Mouse (Mus musculus) midbrain, embryonic 13.5 days (tissue): ENCODE measurements around the gene Tpra1. TPM values are rescaled to one million over a fixed set of nuclear protein-coding genes. Genes with fewer than 3 reads are reported as not detected.

Experiments used
- ATAC-seq: fragments of 200-750 bp; cut with Nextera tagmentation; 2 replicates; pipeline ENCODE4 v1.8.0; 2017; ENCODE audit warnings: mild to moderate bottlenecking, moderate TSS enrichment, moderate library complexity
- H3K27ac ChIP-seq: fragments of 300-500 bp; sonication (generic); 2 replicates; pipeline ENCODE4 v1.5.1; 2015; ENCODE audit warnings: inconsistent platforms, mild to moderate bottlenecking, moderate library complexity
- H3K27me3 ChIP-seq: fragments of 300-500 bp; sonication (generic); 2 replicates; pipeline ENCODE4 v1.6.1; 2015; ENCODE audit warnings: mild to moderate bottlenecking, inconsistent platforms
- H3K36me3 ChIP-seq: fragments of 300-500 bp; sonication (generic); 2 replicates; pipeline ENCODE4 v1.6.1; 2015; ENCODE audit warnings: mild to moderate bottlenecking, inconsistent platforms
- H3K4me1 ChIP-seq: fragments of 300-500 bp; sonication (generic); replicated peaks from 2 replicates; pipeline ENCODE4 v1.6.1; 2015; ENCODE audit warnings: inconsistent platforms
- H3K4me2 ChIP-seq: fragments of 300-500 bp; sonication (generic); replicated peaks from 2 replicates; pipeline ENCODE4 v1.6.1; 2015; ENCODE audit warnings: moderate library complexity, mild to moderate bottlenecking, inconsistent platforms
- H3K4me3 ChIP-seq: fragments of 300-500 bp; sonication (generic); replicated peaks from 2 replicates; pipeline ENCODE4 v1.5.1; 2015; ENCODE audit warnings: mild to moderate bottlenecking, inconsistent platforms
- H3K9ac ChIP-seq: fragments of 300-500 bp; sonication (generic); replicated peaks from 2 replicates; pipeline ENCODE4 v1.6.1; 2015; ENCODE audit warnings: mild to moderate bottlenecking, inconsistent platforms
- H3K9me3 ChIP-seq: fragments of 300-500 bp; sonication (generic); 2 replicates; pipeline ENCODE4 v1.6.1; 2016; ENCODE audit warnings: mild to moderate bottlenecking, inconsistent platforms
- WGBS: fragments of 180-500 bp; shearing (Covaris S2); methylation state at CpG from one replicate; pipeline ENCODE4 v1.1.7; 2015; 5-methylcytosine and 5-hydroxymethylcytosine counted together
- polyA plus RNA-seq: library from polyadenylated mRNA; unstranded; fragments of >200 nt; fragmentation: Nextera tagmentation; extraction: Ambion mirVana; gene quantifications from 2 replicates; pipeline ENCODE4 v1.2.1, GENCODE M21; 2015

Gene Tpra1
- polyA plus RNA-seq, 1 experiment from 2014 or later, result 70.2 TPM

DNA sequence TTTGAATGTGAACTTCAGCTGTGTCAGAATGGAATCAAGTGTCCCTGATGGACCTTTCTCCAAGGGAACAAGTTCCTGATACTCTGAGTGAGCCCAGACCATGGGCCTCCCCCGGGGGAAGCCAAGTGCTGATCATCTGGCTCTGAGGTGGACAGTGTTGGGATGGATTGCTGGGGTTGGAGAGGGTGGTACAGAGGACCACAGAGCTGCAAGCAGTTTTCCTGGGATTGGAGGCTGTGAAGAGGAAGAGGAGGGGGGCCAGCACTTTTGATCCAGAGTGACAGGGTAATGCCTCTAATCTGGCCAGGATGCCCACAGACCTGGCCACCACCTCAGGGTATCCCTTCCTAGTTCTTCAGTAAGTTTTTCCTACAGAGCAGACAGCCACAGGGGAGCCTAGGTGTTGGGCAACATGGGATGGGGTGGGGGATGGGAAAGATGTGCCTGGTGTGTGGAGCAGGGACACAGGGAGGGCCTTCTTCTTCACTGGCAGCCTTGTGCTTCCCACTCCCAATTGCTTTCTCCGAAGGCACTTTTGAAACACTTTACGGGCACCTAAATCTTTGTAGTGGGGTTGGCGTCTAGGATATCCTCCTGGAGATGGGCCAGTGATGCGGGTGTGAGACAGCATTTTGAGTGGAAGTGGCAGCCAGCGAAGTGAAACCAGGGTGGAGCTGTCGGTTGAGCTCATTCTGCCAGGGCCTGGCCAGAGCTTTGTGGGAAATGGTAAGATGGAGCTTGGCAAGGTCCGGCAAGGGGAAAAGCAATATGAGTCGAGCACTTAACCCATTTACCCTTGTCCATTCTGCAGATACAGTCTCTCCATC lies 38.3 kb downstream of the Tpra1 start:
- Histone ChIP-seq H3K4me1 (peaks cover 93% of the 10 kb centered on the region), H3K9ac (no peak overlapping the region), H3K9me3 (no peaks in the 10 kb centered on the region), H3K27ac (peak overlapping the region; percentile 90), H3K36me3 (no peaks in the 10 kb centered on the region), H3K4me2 (no peak overlapping the region), H3K27me3 (peaks cover 12% of the 10 kb centered on the region), H3K4me3 (no peak overlapping the region)
- no peak for ATAC-seq
- WGBS, result 72% methylated on average over 9 of the region's 9 CpGs

DNA sequence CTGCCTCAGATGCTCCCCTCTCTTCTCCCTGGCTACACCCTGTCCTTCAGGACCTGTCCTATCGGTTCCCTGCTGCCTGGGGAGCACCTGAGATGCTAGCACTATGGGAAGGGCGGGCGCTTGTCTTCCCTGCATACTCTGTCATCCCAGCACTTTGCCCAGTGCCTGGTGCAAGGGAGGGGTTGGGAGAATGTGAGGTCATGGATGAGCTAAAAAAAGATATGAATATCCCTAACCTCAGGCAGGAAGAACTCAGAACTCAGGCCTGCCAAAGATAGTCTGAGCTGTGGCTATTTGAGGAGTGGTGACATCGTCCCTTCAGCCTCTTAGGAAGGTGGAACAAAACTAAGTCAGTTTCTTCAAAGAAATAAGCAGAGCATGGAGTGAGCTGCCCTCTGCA lies 39.6 kb downstream of the Tpra1 start:
- H3K27ac ChIP-seq, result peak overlapping the region; percentile 90
- ATAC-seq, result no peak
- H3K4me1 ChIP-seq, result peaks cover 86% of the 10 kb centered on the region
- H3K4me3 ChIP-seq, result no peak overlapping the region
- no peak overlapping the region; the same call in 1 of the 2 replicates for H3K9ac ChIP-seq
- no peaks in the 10 kb centered on the region for H3K36me3 ChIP-seq
- peaks cover 9% of the 10 kb centered on the region; the same call in 1 of the 2 replicates for H3K27me3 ChIP-seq
- peak overlapping the region; percentile 40; the same call in 1 of the 2 replicates for H3K4me2 ChIP-seq
- no peaks in the 10 kb centered on the region for H3K9me3 ChIP-seq
- WGBS, result 58% methylated on average over 4 of the region's 4 CpGs

DNA sequence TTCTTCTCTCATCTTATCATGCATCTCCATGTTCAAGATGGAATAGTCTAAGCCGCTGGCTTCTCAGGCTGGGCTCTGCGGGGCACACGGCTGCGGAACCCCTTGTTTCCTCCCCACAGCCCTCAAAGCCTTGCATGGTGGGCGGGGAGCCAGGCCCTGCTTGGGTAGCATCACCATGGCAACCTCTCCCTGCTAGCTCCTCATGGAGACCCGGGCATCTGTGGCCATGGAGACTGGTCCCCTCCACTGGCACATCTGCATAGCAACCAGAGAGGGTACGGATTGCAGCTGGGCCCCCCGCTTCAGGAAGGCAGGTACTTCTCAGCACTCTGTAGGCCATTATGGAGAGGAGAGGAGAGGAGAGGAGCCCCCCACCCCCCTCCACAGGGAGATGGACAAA lies 40.5 kb downstream of the Tpra1 start:
- H3K4me1 ChIP-seq, result peaks cover 76% of the 10 kb centered on the region
- no peaks in the 10 kb centered on the region for H3K9me3 ChIP-seq
- 4% methylated on average over 8 of the region's 8 CpGs for WGBS
- peak; percentile 86 for ATAC-seq
- no peaks in the 10 kb centered on the region for H3K36me3 ChIP-seq
- H3K9ac ChIP-seq, result no peak overlapping the region; the same call in 1 of the 2 replicates
- peaks cover 9% of the 10 kb centered on the region; the same call in 1 of the 2 replicates for H3K27me3 ChIP-seq
- H3K4me2 ChIP-seq, result peak overlapping the region; percentile 40
- peak overlapping the region; percentile 90 for H3K27ac ChIP-seq
- H3K4me3 ChIP-seq, result 0 out of 2 replicates have a peak overlapping the region, but pooled peaks have one; percentile 8

- H3K4me1 ChIP-seq, result peaks cover 65% of the 10 kb centered on the region
- no peak overlapping the region for H3K4me3 ChIP-seq
- H3K36me3 ChIP-seq, result no peaks in the 10 kb centered on the region
- H3K27me3 ChIP-seq, result peaks cover 9% of the 10 kb centered on the region; the same call in 1 of the 2 replicates
- H3K4me2 ChIP-seq, result 0 out of 2 replicates have a peak overlapping the region, but pooled peaks have one; percentile 40
- H3K27ac ChIP-seq, result peak overlapping the region; percentile 90
- no peak for ATAC-seq
- no peak overlapping the region for H3K9ac ChIP-seq
- no peaks in the 10 kb centered on the region for H3K9me3 ChIP-seq
- WGBS, result 65% methylated on average over 6 of the region's 6 CpGs
Measured at GRCm38 (mm10) chr6:88943666-88944065, 41.6 kb downstream of the Tpra1 start.

DNA sequence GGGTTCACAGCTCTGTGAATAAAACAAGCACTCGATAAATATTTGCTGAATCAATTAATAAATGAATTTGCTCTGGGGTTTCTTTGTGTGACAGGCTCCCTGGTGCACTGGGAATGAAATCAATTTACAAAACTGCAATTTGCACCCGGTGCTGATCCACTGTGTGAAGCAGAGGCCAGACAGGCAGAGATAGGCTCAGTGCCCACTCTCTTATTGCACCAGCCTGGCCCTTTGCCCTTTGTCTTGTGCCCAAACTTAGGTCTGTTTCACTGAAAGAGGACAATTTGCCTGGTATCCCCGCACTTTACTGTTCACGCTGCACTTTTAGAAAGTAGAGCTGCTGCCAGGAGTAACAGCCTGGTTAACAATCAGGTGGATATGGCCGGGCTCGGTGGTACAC lies 44.4 kb downstream of the Tpra1 start:
- H3K36me3 ChIP-seq, result no peaks in the 10 kb centered on the region
- H3K4me3 ChIP-seq, result no peak overlapping the region
- H3K27me3 ChIP-seq, result peaks cover 8% of the 10 kb centered on the region; the same call in 1 of the 2 replicates
- H3K9me3 ChIP-seq, result no peaks in the 10 kb centered on the region
- H3K4me1 ChIP-seq, result peaks cover 38% of the 10 kb centered on the region
- WGBS, result 80% methylated on average over 6 of the region's 6 CpGs
- ATAC-seq, result no peak
- H3K27ac ChIP-seq, result no peak overlapping the region
- H3K9ac ChIP-seq, result no peak overlapping the region
- H3K4me2 ChIP-seq, result no peak overlapping the region

- ATAC-seq, result no peak
- H3K27me3 ChIP-seq, result peaks cover 6% of the 10 kb centered on the region; the same call in 1 of the 2 replicates
- H3K9ac ChIP-seq, result no peak overlapping the region
- H3K4me2 ChIP-seq, result no peak overlapping the region
- H3K9me3 ChIP-seq, result no peaks in the 10 kb centered on the region
- no peak overlapping the region for H3K27ac ChIP-seq
- H3K4me1 ChIP-seq, result peaks cover 24% of the 10 kb centered on the region
- H3K36me3 ChIP-seq, result no peaks in the 10 kb centered on the region
- H3K4me3 ChIP-seq, result no peak overlapping the region
Measured at GRCm38 (mm10) chr6:88947771-88948170, 45.7 kb downstream of the Tpra1 start.

DNA sequence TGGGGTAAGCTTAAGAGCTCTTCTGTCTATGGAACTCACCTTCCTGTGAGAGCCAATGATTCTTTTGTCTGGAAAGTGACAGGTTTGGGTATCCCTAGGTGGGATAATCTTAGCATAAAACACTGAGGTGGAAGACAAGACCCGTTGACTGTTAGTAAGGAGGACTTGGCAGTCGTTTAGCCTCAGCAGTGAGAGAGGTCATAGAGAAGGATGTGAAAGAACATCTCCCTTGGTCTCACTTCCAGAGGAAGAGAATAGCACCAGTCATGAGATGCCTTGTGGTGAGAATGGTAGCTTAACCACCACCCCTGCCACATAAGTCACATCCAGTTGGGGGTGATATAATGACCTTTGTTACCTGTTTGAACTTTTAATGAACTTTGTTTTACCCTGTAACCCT lies 54.7 kb downstream of the Tpra1 start:
- H3K9me3 ChIP-seq, result peaks cover 3% of the 10 kb centered on the region; the same call in 1 of the 2 replicates
- H3K27me3 ChIP-seq, result no peaks in the 10 kb centered on the region
- H3K36me3 ChIP-seq, result no peaks in the 10 kb centered on the region
- H3K27ac ChIP-seq, result no peak overlapping the region
- ATAC-seq, result no peak
- H3K4me1 ChIP-seq, result peaks cover 17% of the 10 kb centered on the region
- no peak overlapping the region for H3K4me2 ChIP-seq
- H3K9ac ChIP-seq, result no peak overlapping the region
- 91% methylated on average over 2 of the region's 2 CpGs for WGBS
- no peak overlapping the region for H3K4me3 ChIP-seq

GRCm38 (mm10) chr6:88957313-88957712 lies 55.3 kb downstream of the Tpra1 start:
- H3K9ac ChIP-seq, result no peak overlapping the region
- H3K4me2 ChIP-seq, result no peak overlapping the region
- no peak overlapping the region for H3K4me3 ChIP-seq
- no peak overlapping the region for H3K27ac ChIP-seq
- H3K4me1 ChIP-seq, result peaks cover 17% of the 10 kb centered on the region
- no peaks in the 10 kb centered on the region for H3K36me3 ChIP-seq
- WGBS, result 90% methylated on average over 4 of the region's 4 CpGs
- H3K9me3 ChIP-seq, result peaks cover 3% of the 10 kb centered on the region; the same call in 1 of the 2 replicates
- H3K27me3 ChIP-seq, result no peaks in the 10 kb centered on the region
- no peak for ATAC-seq

- Histone ChIP-seq H3K36me3 (no peaks in the 10 kb centered on the region), H3K4me2 (no peak overlapping the region), H3K4me3 (no peak overlapping the region), H3K27me3 (no peaks in the 10 kb centered on the region), H3K4me1 (peaks cover 17% of the 10 kb centered on the region), H3K9ac (no peak overlapping the region), H3K27ac (no peak overlapping the region), H3K9me3 (peaks cover 3% of the 10 kb centered on the region; the same call in 1 of the 2 replicates)
- 91% methylated on average over 5 of the region's 5 CpGs for WGBS
- ATAC-seq, result no peak
Measured at GRCm38 (mm10) chr6:88957801-88958211, 55.8 kb downstream of the Tpra1 start.

DNA sequence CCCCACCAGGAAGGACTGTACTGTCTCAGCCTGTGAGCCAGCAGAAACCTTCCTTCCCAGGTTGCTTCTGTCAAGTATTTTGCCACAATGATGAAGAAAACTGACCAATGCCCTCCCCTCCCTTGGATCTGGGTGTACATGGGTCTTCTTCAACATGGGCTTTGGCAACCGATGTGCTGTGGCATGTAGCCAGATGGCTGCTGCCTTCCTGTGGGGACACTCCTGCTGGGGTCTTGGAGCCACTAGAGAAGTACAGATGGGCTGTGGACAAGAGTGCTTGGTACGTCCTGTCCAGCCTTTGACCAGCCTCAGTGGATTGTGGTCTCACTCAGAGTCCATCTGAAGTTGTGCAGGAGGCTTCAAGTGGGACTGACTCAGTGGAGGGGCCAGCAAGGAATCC lies 56.3 kb downstream of the Tpra1 start:
- no peak overlapping the region for H3K9ac ChIP-seq
- no peaks in the 10 kb centered on the region for H3K36me3 ChIP-seq
- H3K27ac ChIP-seq, result no peak overlapping the region
- peaks cover 3% of the 10 kb centered on the region; the same call in 1 of the 2 replicates for H3K9me3 ChIP-seq
- H3K4me1 ChIP-seq, result peaks cover 17% of the 10 kb centered on the region
- 88% methylated on average over 2 of the region's 2 CpGs for WGBS
- H3K4me2 ChIP-seq, result no peak overlapping the region
- H3K4me3 ChIP-seq, result no peak overlapping the region
- no peak for ATAC-seq
- no peaks in the 10 kb centered on the region for H3K27me3 ChIP-seq

GRCm38 (mm10) chr6:88959834-88960233 lies 57.8 kb downstream of the Tpra1 start:
- H3K4me1 ChIP-seq, result peaks cover 18% of the 10 kb centered on the region
- ATAC-seq, result peak; percentile 86
- H3K4me3 ChIP-seq, result no peak overlapping the region
- H3K9ac ChIP-seq, result peak overlapping the region; percentile 2; the same call in 1 of the 2 replicates
- H3K27me3 ChIP-seq, result no peaks in the 10 kb centered on the region
- H3K4me2 ChIP-seq, result no peak overlapping the region
- H3K9me3 ChIP-seq, result no peaks in the 10 kb centered on the region
- no peaks in the 10 kb centered on the region for H3K36me3 ChIP-seq
- H3K27ac ChIP-seq, result peak overlapping the region; percentile 51
- 8% methylated on average over 7 of the region's 7 CpGs for WGBS

- WGBS, result 85% methylated on average over 4 of the region's 4 CpGs
- H3K9ac ChIP-seq, result 0 out of 2 replicates have a peak overlapping the region, but pooled peaks have one; percentile 23
- peaks cover 29% of the 10 kb centered on the region for H3K4me1 ChIP-seq
- no peaks in the 10 kb centered on the region for H3K27me3 ChIP-seq
- no peak overlapping the region for H3K4me2 ChIP-seq
- H3K36me3 ChIP-seq, result no peaks in the 10 kb centered on the region
- no peak for ATAC-seq
- no peaks in the 10 kb centered on the region for H3K9me3 ChIP-seq
- no peak overlapping the region for H3K27ac ChIP-seq
- no peak overlapping the region for H3K4me3 ChIP-seq
Measured at GRCm38 (mm10) chr6:88960941-88961340, 58.9 kb downstream of the Tpra1 start.
